Mouse (Mus musculus): ENCODE data around the gene Efnb1. TPM values are rescaled to one million over a fixed set of nuclear protein-coding genes. Genes with fewer than 3 reads are reported as not detected.

The Efnb1 gene
- polyA plus RNA-seq, 1 experiment: 10.7 TPM

DNA sequence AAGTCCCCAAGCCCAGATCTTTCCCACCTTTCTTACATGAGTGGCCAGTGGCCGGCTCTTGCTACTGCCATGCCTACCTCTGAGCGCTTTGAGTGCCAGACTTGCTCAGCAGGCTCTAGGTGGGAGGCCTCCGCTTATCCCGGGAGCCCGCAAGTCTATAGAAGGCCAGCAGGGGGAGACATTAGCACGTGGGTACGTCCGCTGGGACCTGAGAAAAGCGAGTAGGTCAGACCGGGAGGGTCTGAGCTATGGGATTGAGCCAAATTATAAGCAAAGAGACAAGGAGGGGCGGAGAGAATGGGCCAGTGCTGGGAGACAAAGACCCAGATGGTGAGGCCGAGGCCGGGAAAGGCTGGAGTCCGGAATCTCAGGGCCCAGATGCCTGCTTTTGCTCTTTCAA lies 1.0 kb upstream of the Efnb1 start:
- no peaks in the 10 kb centered on the region; the same call in none of the 2 replicates for H3K27me3 ChIP-seq (ENCODE audit: control insufficient read depth, insufficient read depth, low read length, poor library complexity, severe bottlenecking)
- no peak for TF ChIP-seq POLR2A (IDR thresholded peaks at IDR 0.05; ENCODE audit: insufficient read depth, low read length)
- TF ChIP-seq EP300 (IDR thresholded peaks at IDR 0.05; ENCODE audit: insufficient read depth, low read depth, low read length): no peak
- no peak for TF ChIP-seq CTCF (IDR thresholded peaks at IDR 0.05; ENCODE audit: low read depth, low read length)
- no peak overlapping the region for H3K4me3 ChIP-seq (ENCODE audit: low read depth, low read length)
- no peaks in the 10 kb centered on the region for H3K4me1 ChIP-seq (ENCODE audit: control insufficient read depth, insufficient read depth, low read length)
- H3K9me3 ChIP-seq (replicated peaks; ENCODE audit: control insufficient read depth, insufficient read depth, low read length, poor library complexity, severe bottlenecking): peaks cover 4% of the 10 kb centered on the region; the same call in 1 of the 2 replicates
- H3K27ac ChIP-seq (ENCODE audit: insufficient read depth, low read length): no peak overlapping the region
- H3K36me3 ChIP-seq (ENCODE audit: control insufficient read depth, insufficient read depth, low read length, poor library complexity, severe bottlenecking): no peaks in the 10 kb centered on the region
- H3K9ac ChIP-seq (ENCODE audit: low read depth, poor library complexity, severe bottlenecking): no peak overlapping the region

DNA sequence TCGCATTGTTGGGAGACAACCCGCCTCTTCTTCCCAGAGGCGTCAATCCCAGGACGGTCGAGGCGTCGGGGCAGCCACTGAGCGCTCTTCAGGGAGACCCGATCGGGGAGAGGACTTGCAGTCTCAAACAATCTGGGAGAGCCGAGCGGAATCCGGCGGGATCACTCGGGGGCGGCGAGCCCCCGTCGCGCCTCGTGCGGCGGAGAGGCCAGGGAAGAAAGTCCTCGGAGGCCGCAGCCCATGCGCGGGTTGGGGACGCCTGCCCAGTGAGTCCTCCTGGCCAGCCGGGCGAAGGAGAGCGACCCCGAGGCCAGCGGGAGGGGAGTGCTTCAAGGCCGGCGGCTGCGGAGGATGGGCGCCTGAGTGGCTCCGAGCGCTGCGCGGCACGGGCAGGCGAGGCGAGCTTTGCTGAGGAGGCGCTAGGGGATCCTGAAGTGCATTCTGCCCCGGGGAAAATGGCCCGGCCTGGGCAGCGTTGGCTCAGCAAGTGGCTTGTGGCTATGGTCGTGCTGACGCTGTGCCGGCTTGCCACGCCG lies 569 bp downstream of the Efnb1 start:
- peaks cover 4% of the 10 kb centered on the region; the same call in 1 of the 2 replicates for H3K9me3 ChIP-seq (replicated peaks; ENCODE audit: control insufficient read depth, insufficient read depth, low read length, poor library complexity, severe bottlenecking)
- TF ChIP-seq EP300 (IDR thresholded peaks at IDR 0.05; ENCODE audit: insufficient read depth, low read depth, low read length) (no peak), CTCF (IDR thresholded peaks at IDR 0.05; ENCODE audit: low read depth, low read length) (no peak), POLR2A (IDR thresholded peaks at IDR 0.05; ENCODE audit: insufficient read depth, low read length) (no peak)
- no peaks in the 10 kb centered on the region; the same call in none of the 2 replicates for H3K27me3 ChIP-seq (ENCODE audit: control insufficient read depth, insufficient read depth, low read length, poor library complexity, severe bottlenecking)
- no peaks in the 10 kb centered on the region for H3K36me3 ChIP-seq (ENCODE audit: control insufficient read depth, insufficient read depth, low read length, poor library complexity, severe bottlenecking)
- peak overlapping the region; percentile 30 for H3K9ac ChIP-seq (ENCODE audit: low read depth, poor library complexity, severe bottlenecking)
- H3K4me3 ChIP-seq (ENCODE audit: low read depth, low read length): peak overlapping the region; percentile 38
- no peaks in the 10 kb centered on the region for H3K4me1 ChIP-seq (ENCODE audit: control insufficient read depth, insufficient read depth, low read length)
- H3K27ac ChIP-seq (ENCODE audit: insufficient read depth, low read length): no peak overlapping the region

DNA sequence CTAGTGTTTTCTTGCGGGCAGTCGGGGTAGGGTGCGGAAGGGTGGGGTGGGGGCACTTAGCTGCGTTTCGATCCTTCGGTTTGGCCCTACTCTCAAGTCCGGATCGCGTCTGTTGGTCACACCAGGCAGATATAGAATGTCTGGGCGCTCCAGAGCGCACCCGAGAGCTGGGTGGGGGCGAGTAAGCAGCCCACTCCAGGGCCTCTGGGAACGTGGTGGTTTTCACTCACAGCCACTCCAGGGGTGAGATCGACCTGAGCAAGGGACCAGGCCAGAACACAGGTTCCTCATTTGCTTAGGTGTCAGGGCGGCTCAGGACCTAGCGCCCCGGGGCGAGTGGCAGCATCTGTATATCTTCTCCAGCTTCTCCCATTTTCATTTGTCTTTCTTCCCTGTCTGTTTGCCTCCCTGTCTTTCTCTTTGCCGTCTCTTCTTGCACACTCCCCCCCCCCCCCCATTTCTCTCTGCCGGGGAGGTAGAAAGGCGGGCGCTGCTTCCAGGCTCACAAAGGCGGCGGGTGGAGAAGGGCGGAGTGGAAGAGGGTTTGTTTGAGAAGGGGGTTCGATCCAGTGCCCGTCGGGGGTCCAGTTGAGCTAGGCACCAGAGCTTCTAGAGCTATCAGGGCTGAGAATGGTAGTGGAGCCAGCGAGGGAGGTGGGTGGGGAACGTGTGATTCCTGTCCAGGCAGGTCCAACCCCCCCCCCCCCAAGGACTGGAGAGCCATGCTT lies 1.4 kb downstream of the Efnb1 start:
- Histone ChIP-seq H3K4me3 (ENCODE audit: low read depth, low read length) (peak overlapping the region; percentile 38), H3K27ac (ENCODE audit: insufficient read depth, low read length) (no peak overlapping the region), H3K9ac (ENCODE audit: low read depth, poor library complexity, severe bottlenecking) (peak overlapping the region; percentile 30), H3K27me3 (ENCODE audit: control insufficient read depth, insufficient read depth, low read length, poor library complexity, severe bottlenecking) (no peaks in the 10 kb centered on the region; the same call in none of the 2 replicates), H3K4me1 (ENCODE audit: control insufficient read depth, insufficient read depth, low read length) (no peaks in the 10 kb centered on the region), H3K36me3 (ENCODE audit: control insufficient read depth, insufficient read depth, low read length, poor library complexity, severe bottlenecking) (no peaks in the 10 kb centered on the region), H3K9me3 (replicated peaks; ENCODE audit: control insufficient read depth, insufficient read depth, low read length, poor library complexity, severe bottlenecking) (peaks cover 4% of the 10 kb centered on the region; the same call in 1 of the 2 replicates)
- TF ChIP-seq POLR2A (IDR thresholded peaks at IDR 0.05; ENCODE audit: insufficient read depth, low read length) (no peak), CTCF (IDR thresholded peaks at IDR 0.05; ENCODE audit: low read depth, low read length) (no peak), EP300 (IDR thresholded peaks at IDR 0.05; ENCODE audit: insufficient read depth, low read depth, low read length) (no peak)

GRCm38 (mm10) chrX:99137928-99138740 lies 2.2 kb downstream of the Efnb1 start:
- H3K27ac ChIP-seq (ENCODE audit: insufficient read depth, low read length): no peak overlapping the region
- peaks cover 4% of the 10 kb centered on the region; the same call in 1 of the 2 replicates for H3K9me3 ChIP-seq (replicated peaks; ENCODE audit: control insufficient read depth, insufficient read depth, low read length, poor library complexity, severe bottlenecking)
- 0 out of 2 replicates have a peak overlapping the region, but pooled peaks have one; percentile 30 for H3K9ac ChIP-seq (ENCODE audit: low read depth, poor library complexity, severe bottlenecking)
- no peaks in the 10 kb centered on the region for H3K36me3 ChIP-seq (ENCODE audit: control insufficient read depth, insufficient read depth, low read length, poor library complexity, severe bottlenecking)
- no peak for TF ChIP-seq EP300 (IDR thresholded peaks at IDR 0.05; ENCODE audit: insufficient read depth, low read depth, low read length)
- TF ChIP-seq CTCF (IDR thresholded peaks at IDR 0.05; ENCODE audit: low read depth, low read length): no peak
- TF ChIP-seq POLR2A (IDR thresholded peaks at IDR 0.05; ENCODE audit: insufficient read depth, low read length): no peak
- peak overlapping the region; percentile 10; the same call in 1 of the 2 replicates for H3K4me3 ChIP-seq (ENCODE audit: low read depth, low read length)
- no peaks in the 10 kb centered on the region for H3K4me1 ChIP-seq (ENCODE audit: control insufficient read depth, insufficient read depth, low read length)
- no peaks in the 10 kb centered on the region; the same call in none of the 2 replicates for H3K27me3 ChIP-seq (ENCODE audit: control insufficient read depth, insufficient read depth, low read length, poor library complexity, severe bottlenecking)

- Histone ChIP-seq H3K4me1 (ENCODE audit: control insufficient read depth, insufficient read depth, low read length) (no peaks in the 10 kb centered on the region), H3K4me3 (ENCODE audit: low read depth, low read length) (no peak overlapping the region), H3K36me3 (ENCODE audit: control insufficient read depth, insufficient read depth, low read length, poor library complexity, severe bottlenecking) (no peaks in the 10 kb centered on the region), H3K9ac (ENCODE audit: low read depth, poor library complexity, severe bottlenecking) (no peak overlapping the region), H3K27me3 (ENCODE audit: control insufficient read depth, insufficient read depth, low read length, poor library complexity, severe bottlenecking) (no peaks in the 10 kb centered on the region; the same call in none of the 2 replicates), H3K27ac (ENCODE audit: insufficient read depth, low read length) (no peak overlapping the region), H3K9me3 (replicated peaks; ENCODE audit: control insufficient read depth, insufficient read depth, low read length, poor library complexity, severe bottlenecking) (no peaks in the 10 kb centered on the region)
- TF ChIP-seq EP300 (IDR thresholded peaks at IDR 0.05; ENCODE audit: insufficient read depth, low read depth, low read length): no peak
- no peak for TF ChIP-seq CTCF (IDR thresholded peaks at IDR 0.05; ENCODE audit: low read depth, low read length)
- TF ChIP-seq POLR2A (IDR thresholded peaks at IDR 0.05; ENCODE audit: insufficient read depth, low read length): no peak
Measured at GRCm38 (mm10) chrX:99141079-99141478, 5.1 kb downstream of the Efnb1 start.
